Mouse (Mus musculus): ENCODE measurements around the gene Casp14.

GRCm38 (mm10) chr10:78747035-78747721 is 29.1 kb upstream of the Casp14 start:
- TF ChIP-seq CTCF (IDR thresholded peaks at IDR 0.05; ENCODE audit: low read depth): no peak
- no peak for TF ChIP-seq EP300 (IDR thresholded peaks at IDR 0.05; ENCODE audit: low read depth)
